Mouse (Mus musculus) heart, postnatal 14 days (tissue): ENCODE data around the gene Ctns. TPM values are rescaled to one million over a fixed set of nuclear protein-coding genes. Genes with fewer than 3 reads are reported as not detected.

ENCODE experiments used
- DNase-seq, 2 experiments: peaks; one replicate each; pipeline ENCODE4 v3.0.0; 2021 to 2022
- intact Hi-C: fragments of 180-260 bp; cut with DNase I; formaldehyde crosslinking; loops from one replicate; pipeline ENCODE4 v1.15.1; 2025
- total RNA-seq, 2 experiments: library from RNA; stranded (reverse); gene quantifications; 2 replicates each; pipeline ENCODE4 v1.2.3; 2021

Ctns gene
- total RNA-seq, 2 experiments from 2014 or later, result 11.3 to 11.7 TPM

- intact Hi-C loops, result no loop called here
- DNase-seq, result no peak
These were observed 43.8 kb downstream of the Ctns start for GRCm38 (mm10) chr11:73155071-73155470.

- intact Hi-C loops, result no loop called here
- no peak for DNase-seq
These were observed 50.6 kb downstream of the Ctns start for GRCm38 (mm10) chr11:73148209-73148608.

- intact Hi-C loops, result no loop called here
- no peak for DNase-seq
These were observed 51.9 kb downstream of the Ctns start for GRCm38 (mm10) chr11:73146975-73147365.

- intact Hi-C loops, result no loop called here
- DNase-seq, result no peak
These were observed 52.5 kb downstream of the Ctns start for GRCm38 (mm10) chr11:73146026-73146974.

- peak in 1 of 2 experiments; percentile 14 for DNase-seq
- intact Hi-C loops, result no loop called here
These were observed 54.6 kb downstream of the Ctns start for GRCm38 (mm10) chr11:73144261-73144681.

- intact Hi-C loops, result loop anchor here (2.0 to 5.0 kb wide), 4 partner anchors 21 to 1234 kb away; partner anchors contain the start of genes Emc6 and Tax1bp3
- DNase-seq, result peak; percentile 94 to 97
These were observed 61.0 kb downstream of the Ctns start, which contains the start of gene Haspin for GRCm38 (mm10) chr11:73137591-73138501. Gene Haspin (minus strand): TSS chr11:73138294.

GRCm38 (mm10) chr11:73137116-73137515 lies 61.7 kb downstream of the Ctns start:
- no peak for DNase-seq
- intact Hi-C loops, result loop anchor here (2.0 to 5.0 kb wide), 3 partner anchors 40 to 1235 kb away; partner anchors contain the start of genes Emc6 and Tax1bp3

- intact Hi-C loops, result loop anchor here (2.0 to 5.0 kb wide), 3 partner anchors 41 to 1236 kb away; partner anchors contain the start of genes Emc6 and Tax1bp3
These were observed 62.3 kb downstream of the Ctns start for GRCm38 (mm10) chr11:73136587-73136986.

GRCm38 (mm10) chr11:73134222-73134621 lies 64.6 kb downstream of the Ctns start:
- no peak for DNase-seq
- intact Hi-C loops, result no loop called here

More at GRCm38 (mm10) chr11:73136587-73136986, 62.3 kb downstream of the Ctns start:
- DNase-seq, result no peak

Other genes starting within 250 kb of the Ctns start
- gene Atp2a3, start 237.9 kb downstream of the Ctns start, total RNA-seq, result 10 to 100 TPM; 18.4 to 19.3 TPM
- gene P2rx1, start 199.9 kb downstream of the Ctns start, total RNA-seq, result 1 to 10 TPM in 1 of 2 experiments, under 1 TPM in 1; 0.60 to 1.0 TPM
- gene Camkk1, start 180.0 kb downstream of the Ctns start, total RNA-seq, result 1 to 10 TPM; 1.4 to 1.8 TPM
- gene Ncbp3, start 151.3 kb downstream of the Ctns start, total RNA-seq, result 1 to 10 TPM; 7.6 to 7.8 TPM
- under 1 TPM in 1 of 2 experiments, not detected in 1; 0.20 TPM for gene Itgae, start 108.5 kb downstream of the Ctns start, total RNA-seq
- 1 to 10 TPM in 1 of 2 experiments, under 1 TPM in 1; 0.81 to 1.3 TPM for gene Haspin, start 60.7 kb downstream of the Ctns start, total RNA-seq
- 1 to 10 TPM; 6.9 to 7.7 TPM for gene P2rx5, start 38.6 kb downstream of the Ctns start, total RNA-seq
- gene Emc6, start 22.0 kb downstream of the Ctns start, total RNA-seq, result 10 to 100 TPM; 72.4 to 75.5 TPM
- gene Tax1bp3, start 22.0 kb downstream of the Ctns start, total RNA-seq, result 10 to 100 TPM; 55.3 to 62.3 TPM
- gene Shpk, start 418 bp upstream of the Ctns start, total RNA-seq, result 1 to 10 TPM; 1.2 to 1.5 TPM
- gene Trpv1, start 35.2 kb upstream of the Ctns start, total RNA-seq, result under 1 TPM in 1 of 2 experiments, not detected in 1; 0.12 TPM
- under 1 TPM; 0.10 TPM for gene Trpv3, start 68.3 kb upstream of the Ctns start, total RNA-seq
- gene Aspa, start 130.6 kb upstream of the Ctns start, total RNA-seq, result 1 to 10 TPM in 1 of 2 experiments, under 1 TPM in 1; 0.76 to 1.2 TPM
- not detected for gene Gm49340, start 130.7 kb upstream of the Ctns start, total RNA-seq
- gene Spata22, start 130.7 kb upstream of the Ctns start, total RNA-seq, result not detected
- gene Olfr20, start 151.7 kb upstream of the Ctns start, total RNA-seq, result not detected
- gene Olfr376, start 172.2 kb upstream of the Ctns start, total RNA-seq, result not detected
- not detected for gene Olfr1, start 200.6 kb upstream of the Ctns start, total RNA-seq
- not detected for gene Olfr378, start 229.4 kb upstream of the Ctns start, total RNA-seq